Mouse (Mus musculus): Measurements from ENCODE around the gene Flywch1. TPM values are rescaled to one million over a fixed set of nuclear protein-coding genes. Genes with fewer than 3 reads are reported as not detected.

Gene Flywch1
- 49.4 and 56.6 TPM in 2 replicates for polyA plus RNA-seq (2012; rRNA removed)

GRCm38 (mm10) chr17:23771284-23772218 is at the start of gene Flywch1:
Flywch1 (minus strand) TSS chr17:23771602.

DNA sequence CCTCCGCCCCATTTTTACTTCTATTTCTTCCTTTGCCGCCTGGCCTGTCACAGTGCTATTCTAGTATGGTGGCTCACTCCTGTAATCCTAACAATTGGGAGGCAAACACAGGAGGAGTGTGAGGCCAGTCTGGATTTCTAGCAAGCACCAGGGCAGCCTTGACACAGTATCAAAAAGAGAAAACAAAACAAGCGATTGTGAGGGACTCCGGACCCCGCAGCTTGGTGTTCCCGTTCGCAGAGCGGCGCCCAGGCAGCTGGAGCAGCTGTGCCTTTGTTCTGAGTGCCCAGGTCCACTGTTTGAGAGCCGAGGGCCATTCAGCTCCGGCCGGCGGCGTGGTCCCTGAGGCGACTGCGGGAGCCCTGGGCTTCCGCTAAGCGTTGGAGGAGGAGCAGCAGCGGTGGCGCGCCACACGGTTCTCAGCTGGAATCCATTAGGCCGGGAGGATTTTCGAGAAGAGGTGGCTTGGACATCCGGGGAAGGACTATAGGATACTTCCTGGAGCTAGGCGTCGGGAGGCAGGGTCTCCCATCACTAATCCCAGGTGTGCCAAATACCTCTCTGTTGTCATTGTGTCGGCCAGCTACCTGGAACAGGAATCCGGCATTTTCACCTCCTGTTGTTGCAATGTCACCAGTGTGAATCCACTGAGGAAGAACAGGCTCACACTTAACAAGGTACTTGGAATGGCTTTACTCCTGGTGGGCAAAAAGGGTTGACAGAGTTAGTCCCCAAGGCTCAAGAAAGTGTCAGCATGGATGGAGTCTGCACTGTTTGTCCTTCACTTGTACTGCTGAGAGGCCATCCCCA is 19.1 kb upstream of the Flywch1 start, which contains the start of gene Srrm2:
Srrm2 (plus strand) TSS at position 264 of the 810 bp plus-strand sequence.

DNA sequence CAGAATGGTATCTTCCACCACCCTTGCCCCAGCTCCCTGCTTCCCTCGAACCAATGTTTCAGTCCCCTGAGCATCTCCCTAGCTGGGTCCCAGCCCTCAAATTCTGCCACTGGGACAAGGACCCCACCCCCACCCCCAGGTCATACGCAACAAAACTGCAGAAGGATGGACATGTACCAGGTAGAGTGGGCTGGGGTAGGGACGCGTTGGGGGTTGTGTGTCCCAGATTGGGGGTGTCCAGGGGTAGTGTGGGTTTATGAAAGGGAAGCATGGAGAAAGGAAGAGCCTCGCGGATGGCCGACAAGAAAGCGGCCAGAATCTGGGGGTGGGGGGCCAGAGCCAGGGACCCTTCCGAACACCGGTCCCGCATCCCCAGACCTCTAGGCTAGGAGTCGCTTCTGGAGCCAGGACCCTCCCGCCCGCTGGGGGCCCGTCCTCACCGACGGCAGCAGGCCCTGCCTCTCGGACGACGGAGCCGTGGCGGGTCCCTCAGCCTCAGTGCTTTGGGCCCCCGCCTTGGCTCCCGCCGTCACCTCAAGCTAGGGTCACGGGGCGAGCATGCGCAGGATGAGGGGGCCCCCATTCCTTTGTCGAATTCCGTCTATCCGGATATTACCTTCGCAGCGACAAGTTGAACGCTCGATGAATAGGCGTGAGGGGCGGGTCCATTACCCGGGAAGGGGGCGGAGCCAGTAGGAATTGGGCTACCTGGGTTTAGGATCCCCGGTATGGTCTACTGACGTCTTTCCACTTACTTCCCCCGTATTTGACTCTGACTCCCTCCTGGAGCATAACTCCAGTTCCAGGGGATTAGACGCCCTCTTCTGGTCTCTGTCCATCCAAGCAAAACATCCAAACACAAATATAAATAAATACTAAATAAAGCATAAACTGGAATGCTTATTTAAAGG is 14.4 kb upstream of the Flywch1 start, which contains the start of gene Flywch2:
Flywch2 (minus strand) TSS at position 521 of the 911 bp plus-strand sequence.

DNA sequence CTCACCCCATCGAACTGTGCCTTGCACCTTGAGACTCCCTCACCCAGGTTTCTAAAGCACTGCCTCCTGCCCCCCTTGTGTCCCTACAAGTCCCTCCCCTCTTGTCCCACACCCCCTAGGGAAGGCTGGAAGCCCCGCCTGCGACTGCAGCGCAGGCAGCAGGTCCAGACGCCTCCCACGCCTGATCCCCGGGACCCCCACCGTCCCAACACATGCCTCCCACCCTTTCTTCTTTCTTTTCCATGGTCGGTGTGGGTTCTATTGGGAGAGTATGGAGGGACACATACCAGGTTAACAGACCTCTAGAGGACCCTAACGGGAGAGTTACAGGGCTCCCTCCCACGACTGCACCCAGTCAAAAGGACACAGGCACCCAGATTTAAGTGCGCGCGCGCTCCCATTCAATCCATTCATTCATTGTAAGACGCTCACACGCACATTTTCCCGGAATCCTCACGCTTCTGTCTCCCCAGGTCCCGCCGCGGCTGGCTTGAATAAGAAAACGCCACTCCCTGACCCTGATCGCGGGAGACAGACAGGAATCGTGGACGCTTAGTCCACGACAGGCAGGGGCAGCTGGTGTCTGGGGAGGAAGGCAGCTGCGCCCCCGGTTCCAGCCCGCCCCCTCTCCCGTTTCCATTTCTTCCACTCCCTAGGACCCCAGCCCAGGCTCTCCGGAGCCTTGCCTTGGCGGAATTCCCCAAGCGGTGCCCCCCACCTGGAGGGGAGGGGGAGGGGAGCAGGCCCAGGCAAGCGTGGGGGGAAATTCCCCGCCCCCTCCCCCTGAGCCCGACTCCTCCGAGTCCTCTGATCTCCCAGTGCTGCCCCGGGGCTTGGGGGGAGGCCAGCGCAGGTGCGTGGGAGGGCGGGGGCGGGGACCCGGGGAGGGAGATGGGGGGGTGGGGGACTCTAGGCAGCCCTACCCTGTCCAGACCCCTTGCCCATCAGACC is 25.8 kb downstream of the Flywch1 start, which contains the start of gene Kremen2:
Kremen2 (minus strand) TSS at position 533 of the 951 bp plus-strand sequence.

GRCm38 (mm10) chr17:23740598-23741021 is 30.8 kb downstream of the Flywch1 start, which contains the start of gene Paqr4:
Paqr4 (minus strand) TSS chr17:23740867.

DNA sequence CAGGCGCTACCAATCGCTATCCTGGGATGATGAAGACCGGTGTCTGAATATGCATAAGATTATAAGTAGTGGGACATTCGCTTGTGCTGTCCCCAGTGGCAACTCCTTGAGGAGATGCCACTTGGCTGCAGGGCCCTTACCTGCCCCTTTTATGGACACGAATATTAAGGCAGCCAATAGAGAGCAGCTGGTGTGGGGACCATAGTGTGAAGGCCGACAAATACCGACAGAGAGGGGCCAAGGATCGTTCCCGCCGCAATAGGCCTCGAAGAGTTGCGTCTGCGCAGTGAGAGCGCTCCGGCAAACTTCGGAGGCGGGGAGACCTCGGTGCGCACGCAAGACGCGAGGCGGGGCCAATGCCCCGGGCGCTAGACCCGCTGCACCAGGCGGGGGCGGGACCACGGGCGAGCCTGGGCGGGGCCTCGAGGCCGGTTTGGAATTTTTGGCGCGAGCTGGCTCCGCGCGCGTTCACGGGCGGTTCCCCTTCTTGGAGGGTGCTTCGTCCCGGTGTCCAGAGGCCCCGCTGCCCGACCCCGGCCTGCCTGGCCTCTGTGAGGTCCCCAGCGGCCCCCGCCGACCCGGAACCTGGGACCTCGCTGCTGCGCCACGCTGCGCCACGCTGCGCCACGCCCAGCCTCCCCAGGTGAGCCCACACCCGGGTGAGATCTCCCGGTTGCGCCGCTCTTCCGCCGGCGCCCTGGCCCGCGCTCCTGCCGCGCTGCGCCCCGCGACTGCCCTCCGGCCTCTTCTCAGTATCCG is 45.2 kb downstream of the Flywch1 start, which contains the start of gene Pkmyt1:
Pkmyt1 (plus strand) TSS at position 338 of the 759 bp plus-strand sequence.

DNA sequence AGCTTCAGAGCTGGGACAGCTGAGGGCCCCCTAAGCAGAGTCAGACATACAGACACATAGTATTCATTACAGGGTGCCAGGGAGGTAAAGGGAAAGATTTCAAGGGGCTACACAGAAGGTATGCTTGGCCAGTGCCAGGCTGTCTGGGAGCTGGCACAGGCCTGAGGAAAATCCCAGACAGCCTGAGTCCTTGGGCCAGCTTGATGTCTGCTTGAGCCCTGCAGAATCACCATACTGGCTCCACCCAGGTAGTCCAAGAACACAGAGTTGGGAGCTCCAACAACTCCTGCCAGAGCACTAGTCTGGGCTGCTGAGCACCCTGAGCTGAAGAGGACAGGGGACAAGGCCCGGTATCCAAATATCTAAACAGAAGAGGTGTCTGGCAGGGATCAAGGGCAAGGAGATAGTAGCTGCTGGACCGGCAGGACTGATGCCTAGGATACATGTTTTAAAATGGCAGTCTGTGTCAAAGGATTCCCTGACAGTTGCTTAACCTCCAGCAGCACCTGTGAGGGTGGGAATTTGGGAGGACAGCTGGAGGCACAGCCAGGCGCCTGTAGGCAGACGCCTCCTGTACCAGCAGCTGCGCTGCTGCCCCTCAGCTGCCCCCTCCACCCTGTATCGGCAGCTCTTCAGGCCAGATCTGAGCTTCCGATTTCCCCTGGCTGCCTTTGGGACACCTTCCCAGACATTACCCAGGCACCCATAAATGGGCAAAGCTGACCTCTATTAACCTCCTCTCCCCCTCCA is 48.9 kb downstream of the Flywch1 start, which contains the start of gene 1520401A03Rik:
1520401A03Rik (minus strand) TSS at position 408 of the 750 bp plus-strand sequence.

Other genes starting within 250 kb of the Flywch1 start
- gene Zfp213, start 207.4 kb downstream of the Flywch1 start, polyA plus RNA-seq (2012; rRNA removed), result 28.2 and 29.6 TPM in 2 replicates
- gene Zfp13, start 172.1 kb downstream of the Flywch1 start, polyA plus RNA-seq (2012; rRNA removed), result 37.1 and 44.1 TPM in 2 replicates
- gene Zscan10, start 170.7 kb downstream of the Flywch1 start, polyA plus RNA-seq (2012; rRNA removed), result 0.11 and 0.26 TPM in 2 replicates
- gene Mmp25, start 126.3 kb downstream of the Flywch1 start, polyA plus RNA-seq (2012; rRNA removed), result 0.45 and 0.59 TPM in 2 replicates
- gene Bicdl2, start 111.1 kb downstream of the Flywch1 start, polyA plus RNA-seq (2012; rRNA removed), result 1.9 and 2.2 TPM in 2 replicates
- 255 and 265 TPM in 2 replicates for gene Hcfc1r1, start 98.0 kb downstream of the Flywch1 start, polyA plus RNA-seq (2012; rRNA removed)
- gene Thoc6, start 97.7 kb downstream of the Flywch1 start, polyA plus RNA-seq (2012; rRNA removed), result 33.8 and 40.2 TPM in 2 replicates
- 86.1 and 128 TPM in 2 replicates for gene Tnfrsf12a, start 94.1 kb downstream of the Flywch1 start, polyA plus RNA-seq (2012; rRNA removed)
- gene Cldn6, start 92.4 kb downstream of the Flywch1 start, polyA plus RNA-seq (2012; rRNA removed), result 0.17 and 0.45 TPM in 2 replicates
- 0.43 and 0.55 TPM in 2 replicates for gene Cldn9, start 87.6 kb downstream of the Flywch1 start, polyA plus RNA-seq (2012; rRNA removed)
- gene 1520401A03Rik, start 48.8 kb downstream of the Flywch1 start, polyA plus RNA-seq (2012; rRNA removed), result 0.20 and 0.23 TPM in 2 replicates
- 42.7 and 44.1 TPM in 2 replicates for gene Pkmyt1, start 45.3 kb downstream of the Flywch1 start, polyA plus RNA-seq (2012; rRNA removed)
- 53.7 and 55.7 TPM in 2 replicates for gene Paqr4, start 30.7 kb downstream of the Flywch1 start, polyA plus RNA-seq (2012; rRNA removed)
- gene Kremen2, start 25.8 kb downstream of the Flywch1 start, polyA plus RNA-seq (2012; rRNA removed), result 0.11 and 0.25 TPM in 2 replicates
- gene Flywch2, start 14.5 kb upstream of the Flywch1 start, polyA plus RNA-seq (2012; rRNA removed), result 14.5 and 15.3 TPM in 2 replicates
- 840 and 913 TPM in 2 replicates for gene Srrm2, start 18.9 kb upstream of the Flywch1 start, polyA plus RNA-seq (2012; rRNA removed)
- gene Elob, start 57.5 kb upstream of the Flywch1 start, polyA plus RNA-seq (2012; rRNA removed), result 548 and 704 TPM in 2 replicates
- gene Prss33, start 64.5 kb upstream of the Flywch1 start, polyA plus RNA-seq (2012; rRNA removed), result 0.15 and 0.17 TPM in 2 replicates
- 0.71 and 1.6 TPM in 2 replicates for gene Prss32, start 72.3 kb upstream of the Flywch1 start, polyA plus RNA-seq (2012; rRNA removed)
- gene Prss41, start 72.6 kb upstream of the Flywch1 start, polyA plus RNA-seq (2012; rRNA removed), result 0.32 and 0.58 TPM in 2 replicates
- gene Prss21, start 96.5 kb upstream of the Flywch1 start, polyA plus RNA-seq (2012; rRNA removed), result not detected in 2 replicates
- gene Dcpp1, start 109.3 kb upstream of the Flywch1 start, polyA plus RNA-seq (2012; rRNA removed), result 1.0 and 5.2 TPM in 2 replicates
- gene Dcpp2, start 109.3 kb upstream of the Flywch1 start, polyA plus RNA-seq (2012; rRNA removed), result 1.0 and 1.4 TPM in 2 replicates
- 7.0 and 7.8 TPM in 2 replicates for gene Dcpp3, start 145.9 kb upstream of the Flywch1 start, polyA plus RNA-seq (2012; rRNA removed)
- gene Sbp, start 170.1 kb upstream of the Flywch1 start, polyA plus RNA-seq (2012; rRNA removed), result not detected in 2 replicates
- gene Sbpl, start 183.7 kb upstream of the Flywch1 start, polyA plus RNA-seq (2012; rRNA removed), result 0.26 TPM in 1 of 2 replicates, not detected in the other
- gene Prss30, start 209.0 kb upstream of the Flywch1 start, polyA plus RNA-seq (2012; rRNA removed), result 3.5 and 5.3 TPM in 2 replicates
- gene Prss22, start 226.5 kb upstream of the Flywch1 start, polyA plus RNA-seq (2012; rRNA removed), result 0.81 and 0.92 TPM in 2 replicates